Mouse (Mus musculus) fat pad, adult 2 months (tissue): Measurements from ENCODE around the gene Ninj1.

ENCODE experiments used
- DNase-seq: peaks from one replicate; pipeline ENCODE4 v3.0.0-alpha.2; 2011; ENCODE audit warnings: low read depth, low spot score; ENCODE audit errors: extremely low read depth

Ninj1 gene

DNA sequence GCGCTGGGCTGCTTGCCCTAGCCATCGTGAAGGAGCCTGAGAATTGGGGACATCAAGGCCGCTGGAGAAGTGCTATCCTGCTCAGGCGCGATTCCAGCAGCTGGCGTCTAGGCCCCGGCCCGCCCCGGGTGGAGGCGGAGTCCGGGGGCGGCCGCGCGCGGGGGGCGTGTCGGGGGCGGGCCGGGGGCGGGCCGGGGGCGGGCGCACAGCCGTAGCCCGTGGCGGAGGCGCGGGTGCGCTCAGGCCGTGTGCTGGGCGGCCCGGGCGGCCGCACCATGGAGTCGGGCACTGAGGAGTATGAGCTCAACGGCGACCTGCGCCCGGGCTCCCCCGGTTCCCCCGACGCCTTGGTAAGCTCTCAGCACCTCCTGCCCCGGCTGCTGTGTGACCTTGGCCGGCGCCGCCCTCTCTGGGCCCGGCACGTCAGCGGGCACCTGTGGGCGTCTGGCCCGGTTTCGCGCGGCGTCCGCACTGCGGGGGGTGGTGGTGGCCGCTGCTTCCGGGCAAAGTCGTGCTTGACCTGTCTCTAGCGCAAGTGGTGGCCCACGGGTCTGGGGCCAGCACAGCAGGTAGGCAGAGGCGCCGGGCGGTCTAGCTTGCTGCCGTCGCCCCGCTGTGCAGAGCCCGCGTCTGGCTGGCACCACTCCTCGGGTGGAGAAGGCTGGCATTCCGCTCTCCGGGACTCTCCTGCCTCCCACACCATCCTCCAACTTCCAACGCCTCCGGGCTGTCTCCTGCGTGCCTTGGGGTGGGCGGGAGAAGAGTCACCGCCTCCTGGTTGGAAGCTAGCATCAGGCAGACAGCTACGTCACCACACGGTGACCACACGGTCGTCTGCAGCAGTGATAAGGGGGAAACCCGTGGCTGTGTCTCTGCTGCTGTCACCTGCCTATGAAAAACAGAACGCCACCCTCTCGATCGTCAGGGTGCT lies at the start of gene Ninj1:
Gene Ninj1, plus strand, starts transcription at position 198 of the 931 bp plus-strand sequence.
- no peak for DNase-seq

- DNase-seq = no peak
These were observed 46.7 kb upstream of the Ninj1 start for GRCm38 (mm10) chr13:49140567-49140966.

DNA sequence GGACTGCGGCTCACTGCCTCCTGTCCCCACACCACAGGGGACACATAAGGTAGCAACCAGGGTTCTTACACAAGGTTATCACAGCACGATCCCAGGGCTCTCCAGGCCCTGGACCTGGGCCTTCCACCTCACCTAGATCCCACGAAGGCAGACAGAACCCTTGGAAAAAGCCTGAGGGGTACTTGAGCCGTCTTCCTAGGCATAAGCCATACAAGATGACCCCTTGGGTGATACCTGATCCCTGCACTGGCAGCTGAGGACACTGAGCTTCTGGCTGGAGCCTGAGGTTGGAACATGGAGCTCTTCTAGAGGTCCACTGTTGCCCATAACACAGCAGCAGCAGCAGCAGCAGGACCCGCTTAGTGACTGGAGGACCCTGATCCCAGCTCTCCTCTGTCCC lies 44.9 kb upstream of the Ninj1 start:
- DNase-seq = no peak

- DNase-seq = no peak
These were observed 44.0 kb upstream of the Ninj1 start for GRCm38 (mm10) chr13:49143323-49143722.

- DNase-seq = no peak
These were observed 42.8 kb upstream of the Ninj1 start for GRCm38 (mm10) chr13:49144451-49144850.

DNA sequence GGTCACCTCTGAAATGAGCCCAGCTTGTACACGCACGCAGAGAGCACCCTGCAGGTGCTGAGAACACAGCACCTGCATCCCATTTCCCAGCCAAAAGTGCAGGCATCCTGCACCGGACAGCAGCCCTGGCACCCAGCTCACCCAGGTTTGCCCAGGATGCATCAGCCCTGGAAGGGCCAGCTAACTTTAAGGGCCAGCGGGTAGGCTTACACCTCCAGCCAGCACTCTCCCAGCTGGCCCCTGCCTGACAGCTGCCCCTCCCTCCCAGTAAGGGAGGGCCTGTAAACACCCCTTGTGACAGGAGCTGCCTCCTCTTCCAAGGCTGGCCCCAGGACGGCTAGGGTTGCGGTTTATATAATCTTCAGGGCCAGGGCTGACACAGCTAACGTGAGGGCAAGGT lies 41.9 kb upstream of the Ninj1 start:
- no peak for DNase-seq

DNA sequence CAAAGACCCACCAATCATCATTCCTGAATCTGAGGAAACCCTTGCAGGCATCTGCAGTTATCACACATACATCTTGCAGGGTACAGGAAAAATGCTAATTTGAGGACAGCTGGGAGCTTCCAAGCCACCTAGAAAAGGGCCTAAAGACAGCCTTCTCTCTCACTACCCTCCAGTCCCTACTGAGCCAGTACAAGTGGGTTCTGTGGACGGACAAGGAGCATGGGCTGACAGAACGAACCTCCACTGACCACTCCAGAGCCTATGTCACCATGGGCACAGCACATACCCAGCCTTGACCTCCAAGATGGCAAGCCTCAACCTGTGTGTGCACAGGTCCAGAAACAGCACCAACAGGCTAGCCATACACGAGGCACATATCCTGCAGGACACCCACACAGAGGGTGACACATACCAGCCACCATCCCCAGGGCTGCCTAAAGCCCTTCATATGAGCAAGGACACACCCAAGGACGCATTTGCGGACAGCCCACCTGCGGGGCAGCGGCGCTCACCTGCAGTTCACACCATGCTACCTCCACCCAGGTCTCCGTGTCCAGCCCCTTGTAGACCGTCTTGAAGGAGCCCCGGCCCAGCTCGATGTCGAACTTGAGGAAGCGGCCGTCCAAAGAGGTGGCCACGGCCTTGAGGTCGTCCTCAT lies 41.1 kb upstream of the Ninj1 start:
- no peak for DNase-seq

GRCm38 (mm10) chr13:49146698-49147006 lies 40.6 kb upstream of the Ninj1 start:
- no peak for DNase-seq

DNA sequence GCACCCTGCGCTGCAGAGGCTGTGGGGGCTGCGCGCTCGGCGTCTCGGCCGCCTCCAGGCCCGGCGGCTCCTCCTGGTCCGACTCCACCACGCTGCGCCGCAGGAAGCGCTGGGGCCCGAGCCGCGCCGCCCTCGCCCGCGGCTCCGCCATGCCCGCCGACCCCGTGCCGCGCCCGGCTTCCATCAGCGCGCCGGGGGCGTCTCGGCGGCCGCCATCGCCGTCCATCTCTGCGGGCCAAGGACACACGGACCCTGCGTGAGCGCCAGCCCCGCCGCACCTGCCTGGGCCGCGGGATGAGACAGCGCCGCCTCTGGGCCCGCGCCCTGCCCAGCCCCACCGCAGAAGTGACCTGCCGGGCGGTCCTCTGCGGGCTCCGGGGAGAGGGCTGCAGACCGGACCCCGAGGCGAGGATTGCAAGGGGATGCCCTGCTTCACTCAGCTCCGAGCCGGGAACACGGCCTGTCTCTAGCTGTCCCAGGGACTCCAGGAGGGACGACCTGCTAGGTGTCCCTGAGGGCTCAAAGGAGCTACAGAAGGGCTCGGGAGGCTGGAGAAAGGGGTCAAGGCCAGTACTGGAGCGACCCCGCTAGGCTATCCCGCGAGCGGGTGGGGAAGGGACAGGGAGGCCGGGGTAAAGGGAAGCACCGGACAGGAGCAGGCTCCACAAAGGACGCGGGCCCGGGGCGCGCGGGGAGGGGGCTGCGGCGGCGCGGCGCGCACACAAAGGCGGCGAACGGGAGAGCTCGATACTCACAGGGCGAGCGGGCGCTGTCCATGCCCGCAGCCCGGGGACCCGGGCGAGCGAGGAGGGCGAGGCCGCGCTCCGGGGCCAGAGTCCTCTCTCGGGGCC lies 40.1 kb upstream of the Ninj1 start:
- DNase-seq = no peak

GRCm38 (mm10) chr13:49147858-49148226 lies 39.4 kb upstream of the Ninj1 start, which contains the start of gene Wnk2:
Gene Wnk2 (minus strand): TSS chr13:49148014.
- DNase-seq = no peak

- no peak for DNase-seq
These were observed 38.6 kb upstream of the Ninj1 start for GRCm38 (mm10) chr13:49148687-49149086.

DNA sequence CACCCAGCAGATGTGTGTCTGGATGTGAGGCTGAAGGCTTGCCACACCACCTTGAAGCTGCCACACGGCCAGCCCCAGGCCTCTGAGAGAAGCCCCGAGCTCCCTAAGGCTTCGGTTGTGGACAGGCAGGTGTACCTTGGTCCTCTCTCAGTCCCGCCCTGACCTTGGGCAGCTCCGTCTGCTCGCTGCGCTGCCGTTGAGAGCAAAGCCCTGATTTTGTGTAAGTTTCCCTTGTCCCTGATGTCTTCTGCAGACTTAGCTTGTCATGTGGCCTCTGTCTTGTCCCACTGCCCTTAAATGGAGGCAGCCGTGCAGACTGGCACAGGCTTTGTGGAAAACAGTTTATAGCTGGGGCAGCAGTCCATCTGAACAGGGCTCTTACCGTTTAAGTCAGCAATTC lies 33.3 kb upstream of the Ninj1 start:
- DNase-seq = no peak

GRCm38 (mm10) chr13:49154621-49155020 lies 32.7 kb upstream of the Ninj1 start:
- no peak for DNase-seq

GRCm38 (mm10) chr13:49156645-49157044 lies 30.6 kb upstream of the Ninj1 start:
- DNase-seq = no peak

GRCm38 (mm10) chr13:49158040-49158713 lies 29.1 kb upstream of the Ninj1 start:
- no peak for DNase-seq

DNA sequence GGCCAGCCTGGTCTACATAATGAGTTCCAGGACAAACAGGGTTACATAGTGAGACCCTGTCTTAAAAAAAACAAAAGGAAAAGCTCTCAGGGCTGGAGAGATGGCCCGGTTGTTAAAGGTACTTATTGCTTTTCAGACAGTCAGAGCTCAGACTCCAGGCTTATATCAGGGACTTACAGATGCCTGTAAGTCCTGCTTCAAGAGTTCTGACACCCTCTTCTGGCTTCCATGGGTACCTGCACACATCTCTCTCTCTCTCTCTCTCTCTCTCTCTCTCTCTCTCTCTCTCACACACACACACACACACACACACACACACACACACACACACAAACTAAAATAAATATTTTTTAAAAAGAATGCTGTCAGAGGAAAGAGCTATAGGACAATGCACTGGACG lies 26.0 kb upstream of the Ninj1 start:
- DNase-seq = no peak

DNA sequence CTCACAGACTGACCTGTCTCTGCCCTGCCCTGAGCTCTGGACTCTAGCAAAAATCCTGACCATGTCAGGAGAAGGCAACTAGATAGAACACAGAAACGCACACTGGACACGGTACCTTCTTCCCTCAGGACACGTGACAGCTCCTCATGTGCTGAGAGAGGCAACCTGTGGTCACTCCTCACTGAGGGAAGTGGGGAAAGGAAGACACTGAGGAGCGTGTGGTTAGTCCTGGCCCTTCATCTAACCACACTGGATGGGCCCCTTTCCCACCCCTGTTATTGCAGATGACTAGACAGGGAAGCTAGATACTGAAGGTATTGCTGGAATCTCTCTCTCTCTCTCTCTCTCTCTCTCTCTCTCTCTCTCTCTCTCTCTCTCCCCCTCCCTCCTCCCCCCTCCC lies 24.6 kb upstream of the Ninj1 start:
- DNase-seq = no peak

DNA sequence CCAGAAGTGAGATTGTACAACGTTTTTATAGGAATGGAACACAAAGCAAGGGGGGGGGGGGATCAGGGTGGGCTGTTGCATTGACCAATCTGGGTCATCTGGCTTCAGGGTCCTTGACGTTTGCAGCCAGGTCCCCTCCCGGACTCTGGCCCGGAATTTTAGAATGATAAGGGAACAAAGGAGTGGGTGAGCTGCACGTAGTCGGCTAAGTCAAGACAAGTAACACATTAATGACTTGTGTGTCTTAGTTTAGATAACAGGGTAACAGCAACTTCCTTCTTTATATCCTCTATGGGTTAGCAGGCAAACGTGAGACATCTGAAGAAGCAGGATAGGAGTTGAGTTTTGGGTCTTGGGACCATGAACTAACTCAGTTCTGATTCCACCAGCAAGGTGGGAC lies 23.6 kb upstream of the Ninj1 start:
- DNase-seq = no peak

- peak; percentile 55 for DNase-seq
These were observed 20.2 kb upstream of the Ninj1 start for GRCm38 (mm10) chr13:49167081-49167480.

- DNase-seq = no peak
These were observed 17.7 kb upstream of the Ninj1 start for GRCm38 (mm10) chr13:49169448-49170207.
